Mouse (Mus musculus) cerebellum, adult 2 months (tissue): ENCODE measurements around the gene Med1.

Experiments used
- CTCF ChIP-seq: fragments of 200-500 bp; IDR thresholded peaks from 2 replicates; pipeline ENCODE4 v1.5.1; 2011; ENCODE audit warnings: low read depth, mild to moderate bottlenecking, control low read depth, low read length, moderate library complexity, borderline replicate concordance; ENCODE audit not compliant: insufficient read depth
- POLR2A ChIP-seq: fragments of 200-500 bp; IDR thresholded peaks from 2 replicates; pipeline ENCODE4 v1.6.1; 2011; ENCODE audit warnings: low read length, control low read depth, borderline replicate concordance; ENCODE audit not compliant: insufficient read depth

DNA sequence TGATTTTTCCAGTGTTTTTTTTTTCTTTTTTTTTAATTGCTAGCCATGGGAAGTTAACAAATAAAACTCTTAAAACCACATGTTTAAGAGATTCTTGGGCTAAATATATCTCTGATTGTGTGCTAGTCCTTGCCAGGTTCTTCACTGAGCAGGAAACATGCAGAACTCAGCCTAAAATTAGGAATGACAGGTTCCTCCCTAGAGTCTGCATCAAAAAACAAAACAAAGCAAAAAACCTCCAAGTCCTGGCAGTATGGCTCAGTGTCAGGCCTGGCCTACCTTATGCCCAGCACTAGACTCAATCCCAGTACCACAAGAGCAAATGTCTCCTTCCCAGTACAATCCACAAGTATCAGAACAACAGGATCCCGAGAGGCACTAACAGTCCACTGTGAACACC is 78.7 kb downstream of the Med1 start:
- TF ChIP-seq CTCF (no peak), POLR2A (no peak)
